Mouse (Mus musculus): ENCODE measurements around the gene Mybpc2. TPM values are rescaled to one million over a fixed set of nuclear protein-coding genes. Genes with fewer than 3 reads are reported as not detected.

The Mybpc2 gene
- polyA plus RNA-seq (2014; fragmentation: Illumina TruSeq; extraction: RNeasy Lipid Tissue Mini Kit (QIAGEN cat#74804); ENCODE audit: low read depth, low replicate concordance) = 1.4 TPM

DNA sequence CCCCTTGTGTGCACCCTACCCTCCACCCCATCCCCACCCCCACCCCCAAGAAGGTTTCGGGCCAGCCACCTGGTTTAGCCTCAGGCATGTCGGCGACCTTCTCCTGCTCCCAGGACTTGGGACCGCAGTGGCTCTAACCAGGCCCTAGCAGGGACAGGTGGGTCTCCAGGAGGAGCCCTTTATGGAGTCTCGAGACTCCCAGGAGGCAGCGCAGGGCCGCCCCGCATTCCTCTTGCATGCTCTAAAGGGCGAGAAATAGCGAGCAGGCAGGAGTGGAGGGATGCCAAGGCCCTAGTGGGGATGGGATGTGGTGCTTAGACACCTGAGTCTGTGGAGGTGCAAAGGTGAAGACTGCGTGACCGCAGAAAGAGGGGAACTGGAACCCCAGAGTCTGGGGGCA lies at the start of gene Mybpc2:
Gene Mybpc2, minus strand, starts transcription at position 155 of the 400 bp plus-strand sequence.

DNA sequence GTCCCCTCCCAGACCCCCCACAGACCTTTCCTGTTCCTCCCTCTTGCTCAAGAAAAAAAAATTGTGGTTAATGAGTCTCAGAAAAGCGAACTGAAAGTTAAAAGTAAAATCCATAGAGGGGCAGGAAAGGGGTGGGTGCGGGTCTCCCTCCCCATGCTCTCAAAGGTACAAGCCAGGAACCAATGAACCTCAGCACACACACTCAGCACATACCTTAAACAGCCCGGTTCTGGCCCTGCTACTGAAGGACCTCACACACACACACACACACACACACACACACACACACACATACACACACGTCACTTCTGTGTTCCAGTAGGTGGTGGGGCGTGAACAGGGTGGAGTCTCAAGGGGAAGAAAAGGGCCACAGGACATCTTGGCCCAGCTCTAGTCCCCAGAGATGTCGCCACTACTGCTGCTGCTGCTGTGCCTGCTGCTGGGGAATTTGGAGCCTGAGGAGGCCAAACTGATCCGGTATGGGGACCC lies 47.8 kb upstream of the Mybpc2 start, which contains the start of gene Napsa:
Gene Napsa, plus strand, starts transcription at position 168 of the 489 bp plus-strand sequence.

DNA sequence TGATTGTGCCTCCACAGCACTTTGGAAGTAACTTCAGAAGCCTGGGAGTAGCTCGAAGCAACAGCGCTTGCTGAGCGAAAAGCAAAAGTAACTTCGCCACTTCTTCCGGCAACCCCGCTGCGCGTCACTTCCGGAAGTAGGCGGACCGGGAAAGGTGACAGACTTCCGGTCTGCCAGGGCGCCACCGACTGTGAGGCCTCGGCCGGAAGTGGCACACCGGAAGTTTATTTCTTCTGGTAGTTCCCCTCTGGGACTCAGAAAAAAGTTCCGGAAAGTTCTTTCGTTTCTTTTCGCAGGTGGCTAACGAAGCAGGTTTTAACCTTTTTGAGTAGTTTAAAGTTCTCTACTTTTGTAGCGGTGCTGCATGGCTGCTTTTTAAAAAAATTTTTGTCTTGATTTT lies 29.4 kb upstream of the Mybpc2 start, which contains the start of gene Nr1h2:
Gene Nr1h2, minus strand, starts transcription at position 126 of the 400 bp plus-strand sequence.

DNA sequence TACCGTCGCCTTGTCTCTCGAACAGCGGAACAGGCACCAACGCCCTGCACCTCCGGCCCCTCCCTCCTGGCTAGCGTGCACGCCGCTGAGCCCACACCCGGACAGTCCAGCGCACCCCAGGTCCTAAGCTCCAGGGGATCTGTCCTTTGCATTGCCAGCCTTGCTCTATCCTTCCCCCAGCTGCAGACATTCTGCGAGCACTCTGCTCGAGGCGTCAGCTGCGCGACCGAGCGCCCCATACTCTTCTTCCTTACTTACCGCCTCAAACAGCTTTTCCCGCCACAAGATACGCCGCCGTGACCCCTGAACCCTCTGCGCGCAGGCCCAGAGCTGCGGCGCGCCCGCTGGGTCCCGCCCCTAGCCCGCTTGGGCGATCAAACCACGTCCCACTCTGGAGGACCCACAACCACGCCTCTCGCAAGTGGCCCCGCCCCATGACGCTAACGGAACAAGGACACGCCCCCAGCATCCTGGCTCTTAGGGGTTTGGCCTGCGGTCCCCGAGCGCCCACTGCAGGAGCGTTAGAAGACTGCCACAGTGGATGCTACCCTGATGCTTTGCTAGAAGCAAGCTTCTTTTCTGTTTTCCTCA lies 24.1 kb upstream of the Mybpc2 start, which contains the start of gene Pold1:
Gene Pold1, minus strand, starts transcription at position 353 of the 591 bp plus-strand sequence.

DNA sequence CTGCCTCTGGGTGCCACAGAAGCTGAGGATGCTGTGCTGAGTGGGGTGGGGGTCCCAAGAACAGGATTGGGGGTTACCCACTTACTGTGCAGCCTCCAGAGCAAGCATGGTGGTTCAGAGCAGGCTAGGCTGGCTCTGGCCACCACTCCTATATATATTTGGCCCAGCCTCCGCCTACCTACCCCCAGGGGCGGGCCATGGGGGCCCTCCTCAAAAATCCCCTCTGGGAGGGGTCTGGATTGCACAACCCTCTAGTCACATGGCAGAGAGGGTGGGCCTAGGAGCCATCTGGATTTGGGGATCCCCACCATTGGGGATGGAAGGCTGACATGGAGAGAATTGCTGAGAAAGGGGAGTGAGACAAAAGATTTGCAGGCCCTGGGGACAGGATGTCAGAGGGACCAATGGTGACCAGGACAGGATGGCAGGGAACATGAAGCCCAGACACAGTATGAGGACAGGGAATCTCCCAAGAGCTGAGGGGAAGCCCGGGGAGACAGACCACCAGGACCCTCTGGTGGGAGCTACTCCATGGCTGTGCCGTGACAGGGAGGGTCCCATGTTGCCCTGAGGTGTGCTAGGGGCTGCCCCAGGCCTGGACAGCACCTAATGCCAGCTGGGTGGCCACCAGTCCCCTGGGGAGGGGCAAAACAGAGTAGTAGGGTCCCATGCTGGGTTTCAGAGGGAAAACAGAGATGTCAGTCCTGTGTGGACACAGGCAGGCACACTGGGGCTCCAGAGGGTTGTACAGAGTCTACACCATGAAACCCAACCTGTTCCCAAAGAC lies 7.7 kb upstream of the Mybpc2 start, which contains the start of gene Spib:
Gene Spib, minus strand, starts transcription at position 126 of the 787 bp plus-strand sequence.

DNA sequence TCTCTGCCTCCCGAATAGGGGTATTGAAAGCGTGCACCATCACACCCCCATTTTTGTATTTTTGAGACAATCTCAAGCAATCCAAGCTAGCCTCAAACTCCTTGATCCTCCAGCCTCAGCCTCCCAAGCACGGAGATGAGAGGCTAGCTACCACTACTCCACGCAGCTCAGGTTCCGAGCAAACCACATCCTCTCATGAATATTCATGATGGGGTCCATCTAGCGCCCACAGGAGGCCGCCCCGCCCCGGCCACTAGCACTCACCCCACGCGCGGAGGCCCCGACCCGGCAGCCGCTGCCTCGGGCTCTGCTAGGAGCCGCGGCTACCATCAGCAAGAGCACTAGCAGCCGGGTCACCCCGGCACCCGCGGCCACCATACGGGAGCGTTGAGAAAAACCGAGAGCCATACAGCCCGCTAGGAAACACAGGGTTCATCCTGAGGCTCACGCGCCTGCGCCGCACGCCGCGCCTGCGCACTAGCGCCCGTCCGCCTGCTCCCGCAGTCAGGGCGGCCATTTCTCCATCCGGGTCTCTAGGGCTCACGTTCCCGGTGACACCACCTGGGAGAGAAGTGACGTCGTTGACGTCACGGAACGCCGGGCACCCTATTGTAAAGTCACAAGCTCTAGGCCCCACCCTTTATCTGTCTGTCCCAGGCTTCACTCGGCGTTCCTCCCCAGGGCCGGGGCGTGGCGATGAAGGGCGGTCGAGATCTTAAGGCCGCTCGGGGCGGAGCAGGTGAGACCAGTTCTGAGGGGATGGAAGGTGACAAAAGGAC lies 28.3 kb downstream of the Mybpc2 start, which contains the start of the genes Emc10 and Fam71e1:
Gene Emc10, minus strand, starts transcription at position 538 of the 779 bp plus-strand sequence.
Gene Fam71e1, plus strand, starts transcription at position 590 of the 779 bp plus-strand sequence.

DNA sequence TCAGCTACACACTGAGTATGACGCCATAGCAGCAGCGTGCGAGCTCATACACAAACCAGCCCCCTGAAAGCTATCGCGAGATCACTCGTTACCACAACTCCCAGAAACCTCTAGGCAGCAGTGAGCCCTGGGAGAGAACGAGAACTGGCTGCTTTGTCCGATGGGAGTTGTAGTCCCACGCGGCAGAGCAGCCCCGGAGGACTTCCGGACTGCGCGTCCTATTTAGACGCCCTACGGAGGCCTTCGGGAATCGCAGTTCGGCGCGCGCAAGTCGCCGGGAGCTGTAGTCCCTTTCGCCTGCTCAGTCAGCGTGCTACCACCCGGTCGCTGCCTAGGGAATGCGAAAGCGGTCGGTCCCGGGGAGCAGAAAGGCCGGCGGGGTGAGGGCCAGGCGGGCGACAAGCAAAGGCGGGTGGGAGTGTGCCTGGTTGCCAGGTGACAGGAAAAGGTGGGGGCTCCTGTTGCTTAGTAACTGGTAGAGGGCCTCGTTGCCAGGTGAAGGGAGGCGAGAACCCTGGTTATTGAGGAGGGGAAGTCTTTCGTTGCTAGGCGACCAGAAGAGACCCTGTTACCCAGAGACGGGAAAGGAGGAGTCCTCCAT lies 56.5 kb downstream of the Mybpc2 start, which contains the start of gene Josd2:
Gene Josd2, plus strand, starts transcription at position 170 of the 601 bp plus-strand sequence.

DNA sequence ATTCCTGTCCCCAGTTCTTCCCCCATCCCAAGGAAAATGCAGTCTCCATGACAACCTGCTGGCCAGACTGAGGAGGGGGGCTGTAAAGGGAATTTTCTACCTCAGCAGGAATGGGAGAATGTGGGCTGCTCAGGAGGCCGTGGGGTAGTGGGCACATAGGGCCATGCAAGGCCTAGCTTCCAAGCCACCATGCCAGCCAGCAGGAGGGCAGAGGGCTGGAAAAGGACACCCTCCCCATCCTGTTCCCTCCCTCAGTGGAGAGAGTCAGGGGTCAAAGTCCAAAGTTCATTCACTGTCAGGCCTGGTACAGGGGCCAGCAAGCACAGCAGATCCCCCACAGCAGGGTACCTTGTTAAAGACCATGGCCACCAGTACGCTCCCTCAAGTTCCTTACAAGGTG lies 59.3 kb downstream of the Mybpc2 start, which contains the start of gene Aspdh:
Gene Aspdh, plus strand, starts transcription at position 281 of the 400 bp plus-strand sequence.

Other genes starting within 250 kb of the Mybpc2 start
- 3.7 TPM for gene Clec11a, start 217.8 kb downstream of the Mybpc2 start, polyA plus RNA-seq (2014; fragmentation: Illumina TruSeq; extraction: RNeasy Lipid Tissue Mini Kit (QIAGEN cat#74804); ENCODE audit: low read depth, low replicate concordance)
- 0.12 TPM for gene Shank1, start 214.4 kb downstream of the Mybpc2 start, polyA plus RNA-seq (2014; fragmentation: Illumina TruSeq; extraction: RNeasy Lipid Tissue Mini Kit (QIAGEN cat#74804); ENCODE audit: low read depth, low replicate concordance)
- gene Syt3, start 140.6 kb downstream of the Mybpc2 start, polyA plus RNA-seq (2014; fragmentation: Illumina TruSeq; extraction: RNeasy Lipid Tissue Mini Kit (QIAGEN cat#74804); ENCODE audit: low read depth, low replicate concordance) = not detected
- gene 1700008O03Rik, start 138.8 kb downstream of the Mybpc2 start, polyA plus RNA-seq (2014; fragmentation: Illumina TruSeq; extraction: RNeasy Lipid Tissue Mini Kit (QIAGEN cat#74804); ENCODE audit: low read depth, low replicate concordance) = not detected
- 0.35 TPM for gene Lrrc4b, start 95.6 kb downstream of the Mybpc2 start, polyA plus RNA-seq (2014; fragmentation: Illumina TruSeq; extraction: RNeasy Lipid Tissue Mini Kit (QIAGEN cat#74804); ENCODE audit: low read depth, low replicate concordance)
- not detected for gene Aspdh, start 59.3 kb downstream of the Mybpc2 start, polyA plus RNA-seq (2014; fragmentation: Illumina TruSeq; extraction: RNeasy Lipid Tissue Mini Kit (QIAGEN cat#74804); ENCODE audit: low read depth, low replicate concordance)
- 1.7 TPM for gene Josd2, start 56.7 kb downstream of the Mybpc2 start, polyA plus RNA-seq (2014; fragmentation: Illumina TruSeq; extraction: RNeasy Lipid Tissue Mini Kit (QIAGEN cat#74804); ENCODE audit: low read depth, low replicate concordance)
- 1.6 TPM for gene Emc10, start 28.1 kb downstream of the Mybpc2 start, polyA plus RNA-seq (2014; fragmentation: Illumina TruSeq; extraction: RNeasy Lipid Tissue Mini Kit (QIAGEN cat#74804); ENCODE audit: low read depth, low replicate concordance)
- gene Fam71e1, start 28.1 kb downstream of the Mybpc2 start, polyA plus RNA-seq (2014; fragmentation: Illumina TruSeq; extraction: RNeasy Lipid Tissue Mini Kit (QIAGEN cat#74804); ENCODE audit: low read depth, low replicate concordance) = not detected
- not detected for gene Spib, start 7.4 kb upstream of the Mybpc2 start, polyA plus RNA-seq (2014; fragmentation: Illumina TruSeq; extraction: RNeasy Lipid Tissue Mini Kit (QIAGEN cat#74804); ENCODE audit: low read depth, low replicate concordance)
- not detected for gene Pold1, start 24.2 kb upstream of the Mybpc2 start, polyA plus RNA-seq (2014; fragmentation: Illumina TruSeq; extraction: RNeasy Lipid Tissue Mini Kit (QIAGEN cat#74804); ENCODE audit: low read depth, low replicate concordance)
- 3.0 TPM for gene Nr1h2, start 29.3 kb upstream of the Mybpc2 start, polyA plus RNA-seq (2014; fragmentation: Illumina TruSeq; extraction: RNeasy Lipid Tissue Mini Kit (QIAGEN cat#74804); ENCODE audit: low read depth, low replicate concordance)
- not detected for gene Napsa, start 47.7 kb upstream of the Mybpc2 start, polyA plus RNA-seq (2014; fragmentation: Illumina TruSeq; extraction: RNeasy Lipid Tissue Mini Kit (QIAGEN cat#74804); ENCODE audit: low read depth, low replicate concordance)
- gene Kcnc3, start 66.0 kb upstream of the Mybpc2 start, polyA plus RNA-seq (2014; fragmentation: Illumina TruSeq; extraction: RNeasy Lipid Tissue Mini Kit (QIAGEN cat#74804); ENCODE audit: low read depth, low replicate concordance) = 1.1 TPM
- gene Myh14, start 146.2 kb upstream of the Mybpc2 start, polyA plus RNA-seq (2014; fragmentation: Illumina TruSeq; extraction: RNeasy Lipid Tissue Mini Kit (QIAGEN cat#74804); ENCODE audit: low read depth, low replicate concordance) = not detected
- not detected for gene Izumo2, start 184.1 kb upstream of the Mybpc2 start, polyA plus RNA-seq (2014; fragmentation: Illumina TruSeq; extraction: RNeasy Lipid Tissue Mini Kit (QIAGEN cat#74804); ENCODE audit: low read depth, low replicate concordance)
- gene Vrk3, start 223.8 kb upstream of the Mybpc2 start, polyA plus RNA-seq (2014; fragmentation: Illumina TruSeq; extraction: RNeasy Lipid Tissue Mini Kit (QIAGEN cat#74804); ENCODE audit: low read depth, low replicate concordance) = 10.4 TPM
- 0.52 TPM for gene Zfp473, start 226.4 kb upstream of the Mybpc2 start, polyA plus RNA-seq (2014; fragmentation: Illumina TruSeq; extraction: RNeasy Lipid Tissue Mini Kit (QIAGEN cat#74804); ENCODE audit: low read depth, low replicate concordance)

Measured in adrenal gland, adult 10 weeks (tissue).